Mouse (Mus musculus) gastrocnemius, postnatal 10 days (tissue): ENCODE data around the gene Rora. TPM values are rescaled to one million over a fixed set of nuclear protein-coding genes. Genes with fewer than 3 reads are reported as not detected.

Experiments used
- DNase-seq: peaks from one replicate; pipeline ENCODE4 v3.0.0; 2021; ENCODE audit warnings: mixed read lengths
- total RNA-seq, 2 experiments: library from RNA; stranded (reverse); gene quantifications; 2 replicates each; pipeline ENCODE4 v1.2.3; 2021

The Rora gene
- total RNA-seq, 2 experiments from 2014 or later, result 56.0 to 63.5 TPM

GRCm38 (mm10) chr9:68688151-68688550 is 34.6 kb downstream of the Rora start:
- no peak for DNase-seq

- peak; percentile 30 for DNase-seq
Measured at GRCm38 (mm10) chr9:68689351-68689750, 35.8 kb downstream of the Rora start.

- no peak for DNase-seq
Measured at GRCm38 (mm10) chr9:68694889-68695495, 41.4 kb downstream of the Rora start.

GRCm38 (mm10) chr9:68695496-68695969 is 41.9 kb downstream of the Rora start:
- no peak for DNase-seq

GRCm38 (mm10) chr9:68696425-68696956 is 42.9 kb downstream of the Rora start:
- DNase-seq, result no peak

GRCm38 (mm10) chr9:68699341-68699740 is 45.8 kb downstream of the Rora start:
- DNase-seq, result no peak

GRCm38 (mm10) chr9:68699856-68700255 is 46.3 kb downstream of the Rora start:
- no peak for DNase-seq

GRCm38 (mm10) chr9:68707636-68708035 is 54.0 kb downstream of the Rora start:
- no peak for DNase-seq

- no peak for DNase-seq
Measured at GRCm38 (mm10) chr9:68709232-68709631, 55.6 kb downstream of the Rora start.

- DNase-seq, result no peak
Measured at GRCm38 (mm10) chr9:68710893-68711654, 57.5 kb downstream of the Rora start.

- DNase-seq, result peak; percentile 67
Measured at GRCm38 (mm10) chr9:68716961-68717360, 63.4 kb downstream of the Rora start.

GRCm38 (mm10) chr9:68718427-68718826 is 64.8 kb downstream of the Rora start:
- no peak for DNase-seq

GRCm38 (mm10) chr9:68719286-68719685 is 65.7 kb downstream of the Rora start:
- DNase-seq, result no peak

GRCm38 (mm10) chr9:68724636-68725285 is 71.2 kb downstream of the Rora start:
- peak; percentile 38 for DNase-seq

- no peak for DNase-seq
Measured at GRCm38 (mm10) chr9:68727166-68727855, 73.7 kb downstream of the Rora start.

- no peak for DNase-seq
Measured at GRCm38 (mm10) chr9:68731438-68731837, 77.9 kb downstream of the Rora start.

- DNase-seq, result no peak
Measured at GRCm38 (mm10) chr9:68732929-68733328, 79.3 kb downstream of the Rora start.

GRCm38 (mm10) chr9:68735886-68736285 is 82.3 kb downstream of the Rora start:
- no peak for DNase-seq

- no peak for DNase-seq
Measured at GRCm38 (mm10) chr9:68737197-68737736, 83.7 kb downstream of the Rora start.

GRCm38 (mm10) chr9:68745931-68746646 is 92.5 kb downstream of the Rora start:
- DNase-seq, result no peak

- peak; percentile 24 for DNase-seq
Measured at GRCm38 (mm10) chr9:68756976-68757375, 103.4 kb downstream of the Rora start.
